Mouse (Mus musculus): ENCODE data around the gene Bmper. TPM values are rescaled to one million over a fixed set of nuclear protein-coding genes. Genes with fewer than 3 reads are reported as not detected.

Bmper gene
- 10.3 and 11.1 TPM in 2 replicates for polyA plus RNA-seq (2015; fragmentation: Nextera tagmentation; extraction: Ambion mirVana)

DNA sequence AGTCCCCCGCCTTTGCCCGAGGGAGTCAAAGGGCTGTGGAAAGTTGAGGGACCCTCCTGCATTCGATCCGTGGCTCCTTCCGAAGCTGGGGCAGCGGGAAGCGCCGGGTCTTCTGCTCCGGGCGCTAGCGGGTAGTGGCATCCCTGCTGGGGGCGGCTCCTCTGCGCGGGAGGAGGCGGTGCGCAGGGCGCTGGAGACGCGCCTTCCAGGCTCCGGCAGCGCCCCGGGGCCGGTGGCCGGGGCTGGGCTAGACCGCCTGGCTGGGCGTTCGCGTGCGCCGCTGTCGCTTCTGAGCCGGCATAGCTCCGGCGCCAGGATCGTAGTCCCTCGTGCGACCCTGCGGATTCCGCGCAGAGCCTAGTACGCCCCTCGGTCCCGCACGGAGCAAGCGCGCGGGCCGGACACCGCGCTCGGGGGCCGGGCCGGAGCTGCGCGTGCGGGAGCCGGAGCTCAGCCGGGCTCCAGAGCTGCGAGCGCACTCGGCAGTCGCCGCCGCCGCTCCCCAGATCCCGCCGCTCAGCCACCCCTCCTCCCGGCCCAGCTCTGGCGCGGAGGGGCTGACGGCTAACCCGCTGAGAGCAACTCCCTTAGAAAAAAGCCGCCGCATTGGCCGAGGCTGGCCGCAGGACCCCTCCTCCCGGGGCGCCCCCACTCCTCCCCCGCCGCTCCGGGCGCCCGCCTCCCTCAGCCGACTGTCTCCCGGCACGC lies at the start of gene Bmper:
Gene Bmper (plus strand): TSS at position 236 of the 708 bp plus-strand sequence.
- Histone ChIP-seq H3K9ac (peak within 1 kb of the TSS; percentile 51), H3K4me1 (peaks cover 17% of the 10 kb centered on the region), H3K4me3 (replicated peaks) (peak within 1 kb of the TSS; percentile 67), H3K36me3 (no peaks in the 10 kb centered on the region), H3K4me2 (replicated peaks) (peak within 1 kb of the TSS; percentile 98), H3K27me3 (peaks cover 64% of the 10 kb centered on the region), H3K9me3 (replicated peaks) (no peaks in the 10 kb centered on the region), H3K27ac (replicated peaks) (peak within 1 kb of the TSS; percentile 69)
- ATAC-seq (ENCODE audit: insufficient number of reproducible peaks, low FRiP score, low TSS enrichment, low read depth): peak; percentile 87
- under 1% methylated on average over 85 of the region's 86 CpGs for WGBS

DNA sequence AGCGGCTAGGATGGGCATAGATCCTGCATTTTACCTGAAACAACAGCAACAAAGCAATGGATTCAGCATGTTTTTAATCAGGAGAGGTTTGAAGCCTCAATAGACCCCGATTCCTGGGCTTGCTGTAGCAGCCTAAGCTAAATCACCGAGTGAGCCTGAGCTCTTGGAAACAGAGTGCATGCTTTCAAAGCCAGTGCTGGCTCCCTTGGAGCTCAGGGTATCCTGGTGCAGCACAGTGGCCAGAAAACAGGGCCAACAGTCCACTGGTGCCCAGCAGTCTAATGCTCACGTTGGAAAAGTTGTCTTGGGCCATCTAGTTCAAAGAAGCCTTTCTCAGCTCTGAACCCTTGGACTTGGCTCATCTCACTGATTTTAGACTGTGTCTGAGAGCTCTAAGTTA lies 45.4 kb upstream of the Bmper start:
- no peak overlapping the region for H3K9ac ChIP-seq
- no peaks in the 10 kb centered on the region for H3K9me3 ChIP-seq (replicated peaks)
- H3K4me2 ChIP-seq (replicated peaks): no peak overlapping the region
- no peak overlapping the region for H3K4me3 ChIP-seq (replicated peaks)
- no peaks in the 10 kb centered on the region; the same call in 1 of the 2 replicates for H3K27me3 ChIP-seq
- H3K36me3 ChIP-seq: no peaks in the 10 kb centered on the region
- no peak overlapping the region for H3K27ac ChIP-seq (replicated peaks)
- ATAC-seq (ENCODE audit: insufficient number of reproducible peaks, low FRiP score, low TSS enrichment, low read depth): no peak
- H3K4me1 ChIP-seq: no peaks in the 10 kb centered on the region
- 78% methylated on average over 4 of the region's 4 CpGs for WGBS

DNA sequence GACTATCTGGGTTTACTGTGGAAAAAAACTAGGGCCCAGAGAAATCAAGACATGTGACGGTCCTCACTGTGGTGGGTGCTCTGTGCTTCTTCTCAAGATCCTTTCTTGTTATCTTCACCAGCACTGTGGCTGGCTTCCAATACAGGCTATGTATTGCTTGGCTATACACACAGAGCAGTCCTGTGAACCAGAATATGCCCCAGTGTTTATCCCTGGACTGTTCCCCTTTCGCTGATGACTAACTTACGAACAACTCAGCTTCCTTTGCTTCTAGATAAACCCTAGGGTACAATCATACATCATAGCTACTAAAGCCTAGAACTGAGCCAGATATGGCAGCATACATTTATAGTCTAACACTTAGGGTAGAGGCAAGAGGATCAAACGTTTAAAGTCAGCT lies 35.7 kb upstream of the Bmper start:
- no peaks in the 10 kb centered on the region for H3K9me3 ChIP-seq (replicated peaks)
- H3K4me1 ChIP-seq: no peaks in the 10 kb centered on the region
- no peak overlapping the region for H3K27ac ChIP-seq (replicated peaks)
- no peak overlapping the region for H3K4me2 ChIP-seq (replicated peaks)
- no peaks in the 10 kb centered on the region for H3K27me3 ChIP-seq
- H3K4me3 ChIP-seq (replicated peaks): no peak overlapping the region
- H3K9ac ChIP-seq: no peak overlapping the region
- 81% methylated on average over 4 of the region's 4 CpGs for WGBS
- no peak for ATAC-seq (ENCODE audit: insufficient number of reproducible peaks, low FRiP score, low TSS enrichment, low read depth)
- no peaks in the 10 kb centered on the region for H3K36me3 ChIP-seq

DNA sequence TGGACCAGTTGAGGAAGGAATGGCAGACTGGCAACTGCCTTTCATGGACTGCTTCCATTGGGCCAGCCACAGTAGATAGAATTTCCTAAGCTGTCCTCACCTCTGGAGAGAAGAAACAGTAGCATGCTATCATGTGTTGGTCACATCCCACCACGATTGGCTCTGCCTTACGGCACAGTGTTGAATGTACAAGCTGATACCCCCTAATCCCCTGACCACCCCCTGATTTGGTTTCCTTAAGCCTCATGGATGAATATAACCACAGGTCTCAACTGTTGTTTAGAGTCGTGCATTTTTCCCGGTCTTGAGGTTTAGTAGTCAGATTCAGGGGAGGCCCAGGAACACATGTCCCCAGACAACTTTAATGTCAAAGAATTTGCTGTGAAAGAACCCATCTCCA lies 34.7 kb upstream of the Bmper start:
- Histone ChIP-seq H3K4me3 (replicated peaks) (no peak overlapping the region), H3K27ac (replicated peaks) (no peak overlapping the region), H3K4me1 (no peaks in the 10 kb centered on the region), H3K27me3 (no peaks in the 10 kb centered on the region), H3K9me3 (replicated peaks) (no peaks in the 10 kb centered on the region), H3K4me2 (replicated peaks) (no peak overlapping the region), H3K36me3 (no peaks in the 10 kb centered on the region), H3K9ac (no peak overlapping the region)
- WGBS: 50% methylated on average over 4 of the region's 4 CpGs
- no peak for ATAC-seq (ENCODE audit: insufficient number of reproducible peaks, low FRiP score, low TSS enrichment, low read depth)

DNA sequence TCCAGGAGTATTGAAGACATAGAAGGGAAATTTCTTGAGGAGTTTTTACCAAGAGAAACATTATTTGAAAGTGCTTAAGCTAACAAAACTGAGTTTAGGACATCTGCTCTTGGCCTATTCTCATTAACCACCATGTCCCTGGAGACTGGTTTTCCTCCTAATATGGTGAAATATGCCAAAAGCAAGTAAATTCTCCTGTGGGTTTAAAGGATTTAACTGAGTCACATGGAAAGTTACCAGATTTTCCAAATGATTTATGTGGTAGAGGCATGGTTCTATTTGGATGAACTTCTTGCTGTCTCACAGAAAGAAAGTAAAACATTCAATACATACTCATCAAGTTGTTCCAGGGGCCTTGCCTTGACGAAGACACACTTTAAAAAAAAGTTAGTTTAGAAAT lies 31.9 kb upstream of the Bmper start:
- H3K4me2 ChIP-seq (replicated peaks): no peak overlapping the region
- no peak overlapping the region for H3K4me3 ChIP-seq (replicated peaks)
- WGBS: 23% methylated on average over 1 of the region's 1 CpGs
- H3K27ac ChIP-seq (replicated peaks): no peak overlapping the region
- H3K4me1 ChIP-seq: no peaks in the 10 kb centered on the region
- ATAC-seq (ENCODE audit: insufficient number of reproducible peaks, low FRiP score, low TSS enrichment, low read depth): no peak
- no peak overlapping the region for H3K9ac ChIP-seq
- no peaks in the 10 kb centered on the region for H3K36me3 ChIP-seq
- no peaks in the 10 kb centered on the region; the same call in 1 of the 2 replicates for H3K27me3 ChIP-seq
- H3K9me3 ChIP-seq (replicated peaks): no peaks in the 10 kb centered on the region

DNA sequence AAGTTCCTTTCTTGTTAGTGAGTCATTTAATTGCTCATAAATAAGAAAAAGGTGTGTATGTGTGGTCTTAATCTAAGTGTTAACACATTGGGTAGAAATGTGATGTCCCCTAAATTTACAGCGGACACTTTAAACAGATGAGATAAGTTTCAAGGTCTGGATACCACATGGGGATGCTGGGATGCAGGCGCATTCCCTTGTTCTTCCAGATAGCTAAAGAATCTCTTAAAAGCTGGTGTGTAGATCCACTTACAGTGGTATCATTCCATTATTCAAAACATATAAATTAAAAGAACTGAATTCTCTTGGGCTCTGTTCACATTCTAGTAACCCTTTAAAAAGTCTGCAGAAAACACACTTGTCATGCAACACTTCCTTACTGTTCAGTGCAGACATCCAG lies 31.4 kb upstream of the Bmper start:
- H3K36me3 ChIP-seq: no peaks in the 10 kb centered on the region
- 72% methylated on average over 2 of the region's 2 CpGs for WGBS
- H3K4me3 ChIP-seq (replicated peaks): no peak overlapping the region
- H3K4me1 ChIP-seq: no peaks in the 10 kb centered on the region
- H3K27ac ChIP-seq (replicated peaks): no peak overlapping the region
- no peak overlapping the region for H3K9ac ChIP-seq
- no peaks in the 10 kb centered on the region; the same call in 1 of the 2 replicates for H3K27me3 ChIP-seq
- H3K4me2 ChIP-seq (replicated peaks): no peak overlapping the region
- ATAC-seq (ENCODE audit: insufficient number of reproducible peaks, low FRiP score, low TSS enrichment, low read depth): no peak
- H3K9me3 ChIP-seq (replicated peaks): no peaks in the 10 kb centered on the region

DNA sequence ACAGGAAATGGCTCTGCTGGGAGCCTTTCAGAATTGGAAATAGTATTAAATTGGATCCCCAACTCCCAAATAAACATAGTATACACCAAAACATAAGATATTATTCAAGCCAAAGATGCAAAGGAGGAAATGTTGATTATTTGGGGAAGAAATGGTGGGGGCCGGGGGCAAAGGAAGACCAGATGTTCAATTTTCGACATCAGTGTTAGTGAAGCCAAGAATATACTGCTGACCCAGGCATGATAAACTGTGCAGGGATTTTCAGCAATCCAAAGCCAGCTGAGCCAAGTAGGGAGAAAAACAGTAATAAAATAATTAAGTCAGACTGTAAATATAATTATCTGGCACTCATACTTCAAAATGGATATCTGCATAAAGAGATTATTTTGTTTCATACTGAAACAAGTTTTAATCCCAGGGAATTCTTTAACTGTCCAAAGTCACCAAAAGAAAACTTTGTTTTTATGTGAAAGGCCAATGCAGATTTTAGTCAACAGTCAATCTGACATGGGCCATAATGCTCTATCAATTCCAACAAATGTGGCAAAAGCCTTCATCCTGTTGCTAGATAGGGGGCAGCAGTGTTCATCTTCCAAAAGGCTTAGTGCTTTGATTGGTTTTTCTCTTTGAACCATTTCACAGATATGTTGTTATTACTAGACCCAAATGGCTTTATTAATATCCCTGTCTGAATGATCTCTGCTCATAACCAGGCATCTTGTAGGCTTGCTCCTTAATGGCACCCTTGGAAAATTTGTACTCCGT lies 30.1 kb upstream of the Bmper start:
- Histone ChIP-seq H3K36me3 (no peaks in the 10 kb centered on the region), H3K9ac (no peak overlapping the region), H3K27me3 (no peaks in the 10 kb centered on the region; the same call in 1 of the 2 replicates), H3K27ac (replicated peaks) (no peak overlapping the region), H3K4me3 (replicated peaks) (no peak overlapping the region), H3K4me2 (replicated peaks) (no peak overlapping the region), H3K9me3 (replicated peaks) (no peaks in the 10 kb centered on the region), H3K4me1 (no peaks in the 10 kb centered on the region)
- no peak for ATAC-seq (ENCODE audit: insufficient number of reproducible peaks, low FRiP score, low TSS enrichment, low read depth)
- 59% methylated on average over 3 of the region's 3 CpGs for WGBS

DNA sequence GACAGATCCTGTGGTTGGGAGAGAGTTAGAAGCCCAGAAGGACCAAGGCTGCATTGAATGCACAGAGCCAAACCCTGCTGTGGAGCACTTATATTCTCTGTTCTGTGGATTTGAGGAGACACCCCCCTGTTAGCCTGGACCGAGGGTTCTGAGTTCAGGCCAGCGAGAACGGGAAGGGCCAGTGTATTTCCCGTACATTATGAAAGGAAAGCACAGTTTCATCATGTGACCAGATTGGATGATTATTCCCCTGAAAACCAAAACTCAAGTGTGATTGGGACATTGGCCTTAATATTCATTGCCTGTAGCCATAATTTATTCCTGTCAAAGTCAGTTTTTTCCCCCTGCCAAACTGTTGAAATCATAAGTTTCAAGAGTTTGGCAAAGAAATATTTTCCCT lies 23.9 kb upstream of the Bmper start:
- Histone ChIP-seq H3K27me3 (peaks cover 8% of the 10 kb centered on the region), H3K9ac (no peak overlapping the region), H3K36me3 (no peaks in the 10 kb centered on the region), H3K9me3 (replicated peaks) (no peaks in the 10 kb centered on the region), H3K4me2 (replicated peaks) (no peak overlapping the region), H3K27ac (replicated peaks) (no peak overlapping the region), H3K4me3 (replicated peaks) (no peak overlapping the region), H3K4me1 (0 out of 2 replicates have a peak, but pooled peaks cover under 1% of the 10 kb centered on the region)
- no peak for ATAC-seq (ENCODE audit: insufficient number of reproducible peaks, low FRiP score, low TSS enrichment, low read depth)
- 86% methylated on average over 4 of the region's 4 CpGs for WGBS

DNA sequence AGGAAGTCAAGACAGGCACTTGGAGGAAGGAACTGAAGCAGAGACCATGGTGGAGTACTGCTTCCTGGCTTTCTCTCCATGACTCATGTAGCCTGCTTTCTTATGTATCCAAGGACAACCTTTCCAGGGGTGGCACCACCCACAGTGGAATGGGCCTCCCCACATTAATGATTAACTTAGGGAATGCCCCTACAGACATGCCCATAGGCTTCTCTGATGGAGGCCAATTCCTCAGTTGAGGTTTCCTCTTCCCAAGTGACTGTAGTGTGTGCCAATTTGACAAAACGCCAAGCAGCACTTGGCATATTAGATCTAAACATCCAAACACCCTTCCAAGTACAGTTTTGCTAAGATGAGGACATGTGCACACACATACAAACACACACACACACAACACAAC lies 23.0 kb upstream of the Bmper start:
- H3K36me3 ChIP-seq: no peaks in the 10 kb centered on the region
- no peak overlapping the region for H3K4me2 ChIP-seq (replicated peaks)
- H3K4me3 ChIP-seq (replicated peaks): no peak overlapping the region
- H3K27me3 ChIP-seq: peaks cover 13% of the 10 kb centered on the region
- no peak overlapping the region for H3K27ac ChIP-seq (replicated peaks)
- H3K9me3 ChIP-seq (replicated peaks): no peaks in the 10 kb centered on the region
- ATAC-seq (ENCODE audit: insufficient number of reproducible peaks, low FRiP score, low TSS enrichment, low read depth): no peak
- H3K4me1 ChIP-seq: peaks cover 9% of the 10 kb centered on the region
- 88% methylated on average over 1 of the region's 1 CpGs for WGBS
- no peak overlapping the region for H3K9ac ChIP-seq

DNA sequence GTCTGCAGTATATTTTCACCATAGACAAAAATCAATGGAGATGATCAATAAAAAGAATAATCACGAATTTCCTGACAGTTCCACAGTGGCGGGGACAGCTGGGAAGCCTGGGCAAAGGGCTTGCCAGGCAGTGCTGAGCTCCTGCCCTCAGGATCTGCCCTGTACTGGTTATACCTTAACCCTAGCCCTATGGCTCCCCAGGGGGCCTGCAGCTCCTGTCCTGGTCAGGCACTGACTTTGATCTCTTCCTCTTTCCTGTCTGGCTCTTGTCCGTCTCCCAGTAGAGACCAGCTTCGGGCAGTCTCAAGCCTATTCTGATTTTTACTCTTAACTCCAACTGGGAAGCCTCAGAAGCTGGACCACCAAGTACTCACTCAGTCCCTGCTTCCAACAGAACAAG lies 22.0 kb upstream of the Bmper start:
- H3K27me3 ChIP-seq: peaks cover 22% of the 10 kb centered on the region
- H3K9ac ChIP-seq: no peak overlapping the region
- peaks cover 13% of the 10 kb centered on the region for H3K4me1 ChIP-seq
- 79% methylated on average over 4 of the region's 4 CpGs for WGBS
- H3K27ac ChIP-seq (replicated peaks): no peak overlapping the region
- no peaks in the 10 kb centered on the region for H3K9me3 ChIP-seq (replicated peaks)
- no peak overlapping the region for H3K4me3 ChIP-seq (replicated peaks)
- no peak overlapping the region for H3K4me2 ChIP-seq (replicated peaks)
- ATAC-seq (ENCODE audit: insufficient number of reproducible peaks, low FRiP score, low TSS enrichment, low read depth): no peak
- H3K36me3 ChIP-seq: no peaks in the 10 kb centered on the region

DNA sequence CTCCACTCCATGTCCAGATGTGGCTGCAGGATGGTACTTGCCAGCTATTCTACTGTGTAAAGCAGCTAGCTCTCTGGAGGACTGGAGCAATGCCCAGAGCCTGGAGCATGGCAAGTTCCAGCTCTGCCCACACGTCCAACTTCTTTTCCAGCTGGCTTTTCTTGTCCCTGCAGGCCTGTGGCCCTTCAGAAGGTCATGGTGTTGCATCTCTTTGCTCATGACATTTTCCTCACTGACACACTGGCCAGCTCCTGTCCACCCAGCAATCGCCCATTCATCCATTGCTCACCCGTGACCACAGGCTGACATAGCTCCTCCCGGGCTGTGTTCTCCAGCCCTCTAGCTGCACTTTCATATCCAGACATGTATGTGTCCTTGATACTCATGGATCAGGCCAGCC lies 20.4 kb upstream of the Bmper start:
- H3K4me2 ChIP-seq (replicated peaks): no peak overlapping the region
- H3K9ac ChIP-seq: no peak overlapping the region
- H3K9me3 ChIP-seq (replicated peaks): no peaks in the 10 kb centered on the region
- no peaks in the 10 kb centered on the region for H3K36me3 ChIP-seq
- peaks cover 22% of the 10 kb centered on the region for H3K27me3 ChIP-seq
- WGBS: 80% methylated on average over 4 of the region's 4 CpGs
- H3K4me1 ChIP-seq: peaks cover 13% of the 10 kb centered on the region
- no peak overlapping the region for H3K27ac ChIP-seq (replicated peaks)
- H3K4me3 ChIP-seq (replicated peaks): no peak overlapping the region
- ATAC-seq (ENCODE audit: insufficient number of reproducible peaks, low FRiP score, low TSS enrichment, low read depth): no peak

Data from embryonic facial prominence, embryonic 15.5 days (tissue).